Mouse (Mus musculus) MEL (cell line): Measurements from ENCODE around the gene Stra8. TPM values are rescaled to one million over a fixed set of nuclear protein-coding genes. Genes with fewer than 3 reads are reported as not detected.
A peak's percentile ranks its signal among the peaks of the same experiment; 100 is the strongest.

Experiments
- DNase-seq: peaks from one replicate; pipeline ENCODE4 v3.0.0; 2011; ENCODE audit warnings: low read depth, low spot score
- H3K27ac ChIP-seq: 2 replicates; pipeline ENCODE4 v1.5.1; 2012; ENCODE audit warnings: low read depth, mild to moderate bottlenecking, control low read depth, low read length, moderate library complexity; ENCODE audit not compliant: control insufficient read depth
- H3K27me3 ChIP-seq, 2 experiments: fragments of 150-350 bp in 1 of 2; sonication (generic) in 1 of 2; 2 replicates each; pipeline ENCODE4 v1.6.1; 2012; ENCODE audit warnings: low read length in 2 of 2, mild to moderate bottlenecking in 2 of 2, improper control_type of control experiment in 1 of 2, moderate library complexity in 1 of 2; ENCODE audit not compliant: insufficient read depth in 2 of 2, control insufficient read depth in 1 of 2
- H3K36me3 ChIP-seq, 2 experiments: 2 replicates each; pipeline ENCODE4 v1.6.1; 2012 to 2014; ENCODE audit warnings: low read length in 2 of 2, improper control_type of control experiment in 1 of 2, inconsistent platforms in 1 of 2, mild to moderate bottlenecking in 1 of 2; ENCODE audit not compliant: insufficient read depth in 2 of 2, control insufficient read depth in 1 of 2
- H3K4me1 ChIP-seq, 2 experiments: fragments of 150-350 bp in 1 of 2; sonication (generic) in 1 of 2; 2 replicates each; pipeline ENCODE4 v1.6.1; 2012; ENCODE audit warnings: low read length in 2 of 2, improper control_type of control experiment in 1 of 2, mild to moderate bottlenecking in 1 of 2; ENCODE audit not compliant: insufficient read depth in 2 of 2, control insufficient read depth in 1 of 2
- H3K4me3 ChIP-seq, 2 experiments: fragments of 150-350 bp in 1 of 2; sonication (generic) in 1 of 2; 2 replicates each; pipeline ENCODE4 v1.5.1; 2012; ENCODE audit warnings: low read depth in 2 of 2, low read length in 2 of 2, mild to moderate bottlenecking in 2 of 2, moderate library complexity in 2 of 2, control low read depth in 1 of 2, improper control_type of control experiment in 1 of 2; ENCODE audit not compliant: control insufficient read depth in 1 of 2, insufficient read depth in 1 of 2
- H3K79me2 ChIP-seq: 2 replicates; pipeline ENCODE4 v1.6.1; 2012; ENCODE audit warnings: mild to moderate bottlenecking, low read length, moderate library complexity; ENCODE audit not compliant: control insufficient read depth, poor library complexity, insufficient read depth
- H3K9ac ChIP-seq: 2 replicates; pipeline ENCODE4 v1.6.1; 2012; ENCODE audit warnings: low read depth, mild to moderate bottlenecking, control low read depth, low read length, moderate library complexity; ENCODE audit not compliant: control insufficient read depth, poor library complexity, severe bottlenecking
- H3K9me3 ChIP-seq: fragments of 150-350 bp; sonication (generic); replicated peaks from 2 replicates; pipeline ENCODE4 v1.6.1; 2012; ENCODE audit warnings: mild to moderate bottlenecking, low read length, improper control_type of control experiment, moderate library complexity; ENCODE audit not compliant: insufficient read depth
- BHLHE40 ChIP-seq: IDR thresholded peaks from 2 replicates; pipeline ENCODE4 v1.6.1; 2012; ENCODE audit warnings: low read depth, mild to moderate bottlenecking, inconsistent platforms, low read length, improper control_type of control experiment, borderline replicate concordance
- CHD2 ChIP-seq: IDR thresholded peaks from 2 replicates; pipeline ENCODE4 v1.6.1; 2011; ENCODE audit warnings: low read length, improper control_type of control experiment
- ELF1 ChIP-seq: IDR thresholded peaks from 2 replicates; pipeline ENCODE4 v1.6.1; 2014; ENCODE audit warnings: low read depth, mild to moderate bottlenecking, inconsistent platforms, low read length, improper control_type of control experiment, moderate library complexity
- EP300 ChIP-seq, 2 experiments: IDR thresholded peaks; 2 replicates each; pipeline ENCODE4 v1.6.1; 2011; ENCODE audit warnings: improper control_type of control experiment in 2 of 2, low read length in 2 of 2, low read depth in 1 of 2, mild to moderate bottlenecking in 1 of 2
- ETS1 ChIP-seq: IDR thresholded peaks from 2 replicates; pipeline ENCODE4 v1.6.1; 2012; ENCODE audit warnings: low read depth, mild to moderate bottlenecking, inconsistent platforms, low read length, improper control_type of control experiment, moderate library complexity
- GATA1 ChIP-seq: IDR thresholded peaks from 2 replicates; pipeline ENCODE4 v1.6.1; 2011; ENCODE audit warnings: low read depth, low read length, improper control_type of control experiment
- HCFC1 ChIP-seq: IDR thresholded peaks from 2 replicates; pipeline ENCODE4 v1.6.1; 2012; ENCODE audit warnings: low read depth, mild to moderate bottlenecking, inconsistent platforms, low read length, improper control_type of control experiment, moderate library complexity
- KAT2A ChIP-seq: conservative IDR thresholded peaks from 2 replicates; pipeline ENCODE4 v1.6.1; 2012; ENCODE audit warnings: low read depth, low read length, improper control_type of control experiment, inconsistent platforms
- MAX ChIP-seq: IDR thresholded peaks from 2 replicates; pipeline ENCODE4 v1.6.1; 2011; ENCODE audit warnings: low read length, improper control_type of control experiment
- MXI1 ChIP-seq: IDR thresholded peaks from 2 replicates; pipeline ENCODE4 v1.6.1; 2011; ENCODE audit warnings: mild to moderate bottlenecking, low read depth, low read length, improper control_type of control experiment
- MYC ChIP-seq: IDR thresholded peaks from 2 replicates; pipeline ENCODE4 v1.6.1; 2011; ENCODE audit warnings: low read depth, mild to moderate bottlenecking, low read length, improper control_type of control experiment, moderate library complexity
- NELFE ChIP-seq: IDR thresholded peaks from 2 replicates; pipeline ENCODE4 v1.6.1; 2011; ENCODE audit warnings: low read depth, low read length, improper control_type of control experiment
- NRF1 ChIP-seq: IDR thresholded peaks from 2 replicates; pipeline ENCODE4 v1.6.1; 2014; ENCODE audit warnings: low read depth, mild to moderate bottlenecking, inconsistent platforms, low read length, improper control_type of control experiment, moderate library complexity; ENCODE audit not compliant: poor library complexity, insufficient read depth, severe bottlenecking
- POLR2A ChIP-seq, 2 experiments: IDR thresholded peaks; 2 replicates each; pipeline ENCODE4 v1.6.1; 2011 to 2012; ENCODE audit warnings: low read length in 2 of 2, mild to moderate bottlenecking in 2 of 2, control low read depth in 1 of 2, improper control_type of control experiment in 1 of 2, low read depth in 1 of 2, moderate library complexity in 1 of 2; ENCODE audit not compliant: control insufficient read depth in 1 of 2, insufficient read depth in 1 of 2, poor library complexity in 1 of 2
- POLR2AphosphoS2 ChIP-seq: IDR thresholded peaks from 2 replicates; pipeline ENCODE4 v1.6.1; 2011; ENCODE audit warnings: low read length, improper control_type of control experiment
- POLR2AphosphoS5 ChIP-seq: IDR thresholded peaks from 2 replicates; pipeline ENCODE4 v1.6.1; 2012; ENCODE audit warnings: low read depth, borderline replicate concordance, mild to moderate bottlenecking, inconsistent platforms, low read length, moderate library complexity, mixed read lengths
- RCOR1 ChIP-seq: IDR thresholded peaks from 2 replicates; pipeline ENCODE4 v1.6.1; 2012; ENCODE audit warnings: low read depth, mild to moderate bottlenecking, inconsistent platforms, low read length, improper control_type of control experiment
- TBP ChIP-seq: IDR thresholded peaks from 2 replicates; pipeline ENCODE4 v1.8.0; 2011; ENCODE audit warnings: low read depth, low read length, improper control_type of control experiment
- TCF12 ChIP-seq: IDR thresholded peaks from 2 replicates; pipeline ENCODE4 v1.6.1; 2014; ENCODE audit warnings: low read depth, mild to moderate bottlenecking, inconsistent platforms, low read length, improper control_type of control experiment, moderate library complexity
- USF2 ChIP-seq, 2 experiments: IDR thresholded peaks; 2 replicates each; pipeline ENCODE4 v1.6.1; 2011 to 2012; ENCODE audit warnings: improper control_type of control experiment in 2 of 2, low read length in 2 of 2, borderline replicate concordance in 1 of 2, inconsistent platforms in 1 of 2, low read depth in 1 of 2, mild to moderate bottlenecking in 1 of 2; ENCODE audit not compliant: insufficient read depth in 1 of 2
- ZC3H11A ChIP-seq: IDR thresholded peaks from 2 replicates; pipeline ENCODE4 v1.6.1; 2012; ENCODE audit warnings: low read depth, mild to moderate bottlenecking, inconsistent platforms, low read length, improper control_type of control experiment
- ZKSCAN1 ChIP-seq: IDR thresholded peaks from 2 replicates; pipeline ENCODE4 v1.6.1; 2012; ENCODE audit warnings: low read depth, mild to moderate bottlenecking, inconsistent platforms, low read length, improper control_type of control experiment, moderate library complexity
- ZNF384 ChIP-seq: IDR thresholded peaks from 2 replicates; pipeline ENCODE4 v1.6.1; 2012; ENCODE audit warnings: low read depth, mild to moderate bottlenecking, inconsistent platforms, low read length, improper control_type of control experiment
- polyA plus RNA-seq, 2 experiments: library from polyadenylated mRNA; stranded (reverse) in 1 of 2; unstranded in 1 of 2; fragments of >175 nt in 1 of 2; fragments of >200 nt in 1 of 2; gene quantifications; 2 replicates each; pipeline versions ENCODE4 v1.2.1 to v1.2.4; 2012; ENCODE audit warnings: low replicate concordance in 2 of 2, low read depth in 1 of 2; ENCODE audit not compliant: insufficient read length in 2 of 2, insufficient read depth in 1 of 2, missing spikeins in 1 of 2
- total RNA-seq: library from RNA; depleted of rRNA; stranded (reverse); fragments of 300-350 nt; gene quantifications from 2 replicates; pipeline ENCODE4 v1.2.3, GENCODE M21; 2012; rRNA removed

Stra8 gene
- total RNA-seq = not detected in 2 replicates
- not detected for polyA plus RNA-seq

DNA sequence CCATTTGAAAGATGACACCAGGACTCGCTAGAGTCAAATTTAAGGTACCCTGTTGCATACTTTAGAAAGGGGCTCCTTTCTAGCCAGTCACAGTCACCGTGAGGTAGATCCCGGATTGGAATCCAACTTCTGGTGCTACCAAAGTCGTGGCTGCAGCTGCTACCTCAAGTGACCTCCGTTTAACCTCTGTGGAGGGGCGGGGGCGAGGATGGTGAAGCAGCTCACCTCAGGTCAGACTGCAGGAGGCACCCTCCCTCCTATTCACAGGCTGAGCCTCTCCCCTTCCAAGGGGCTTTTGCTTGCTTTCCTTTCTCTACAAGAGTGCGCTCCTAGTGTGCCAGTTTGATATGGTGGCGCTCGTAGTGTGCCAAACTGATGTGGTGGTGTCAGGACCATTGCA is at the start of gene Stra8:
TSS of gene Stra8 (plus strand) at position 208 of the 400 bp plus-strand sequence.
- no peak for DNase-seq
- no peaks in the 10 kb centered on the region for H3K36me3 ChIP-seq
- no peaks in the 10 kb centered on the region for H3K79me2 ChIP-seq
- no peaks in the 10 kb centered on the region for H3K9me3 ChIP-seq
- no peaks in the 10 kb centered on the region for H3K4me1 ChIP-seq
- TF ChIP-seq TCF12 (no peak), KAT2A (no peak), EP300 (IDR thresholded peaks at IDR 0.05; ENCODE audit: low read depth in 1 of 2, low read length in 2 of 2) (no peak), MXI1 (no peak), ETS1 (no peak), ZKSCAN1 (no peak), POLR2A (IDR thresholded peaks at IDR 0.05; ENCODE audit: control insufficient read depth in 1 of 2, insufficient read depth in 1 of 2, low read depth in 1 of 2, low read length in 2 of 2, poor library complexity in 1 of 2) (no peak), TBP (no peak), MYC (no peak), ZNF384 (no peak), CHD2 (no peak), ELF1 (no peak), ZC3H11A (no peak), NRF1 (no peak), GATA1 (no peak)
- TF ChIP-seq, all 39 proteins: peak for 0
- H3K27ac ChIP-seq = no peak within 1 kb of the TSS
- H3K27me3 ChIP-seq = no peaks in the 10 kb centered on the region; a peak in 2 of 4 replicates
- no peak within 1 kb of the TSS for H3K4me3 ChIP-seq
- no peak within 1 kb of the TSS for H3K9ac ChIP-seq

DNA sequence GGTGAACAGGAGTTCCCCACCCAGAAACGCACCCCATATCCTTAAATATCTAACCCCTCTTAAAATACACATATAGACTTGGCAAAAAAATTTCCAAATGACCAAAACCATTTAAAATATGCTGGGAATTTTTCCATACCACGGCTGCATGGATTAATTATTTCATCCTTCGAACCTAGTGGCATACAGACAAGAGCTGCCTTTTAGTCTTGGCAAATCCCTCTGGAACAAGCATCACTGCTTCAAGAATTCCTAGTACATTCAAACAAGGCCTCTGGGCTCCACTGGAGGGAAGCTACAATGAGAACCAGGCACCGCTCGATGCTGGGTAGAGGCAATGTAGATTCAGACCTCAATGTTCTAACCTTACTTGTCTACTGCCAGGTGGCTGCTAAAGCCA is 49.2 kb upstream of the Stra8 start:
- Histone ChIP-seq H3K27me3 (no peaks in the 10 kb centered on the region), H3K4me3 (no peak overlapping the region; a peak in 1 of 4 replicates), H3K36me3 (peaks cover 0 to 54% of the 10 kb centered on the region in 2 experiments; a peak in 2 of 4 replicates), H3K79me2 (peaks cover 7% of the 10 kb centered on the region; the same call in 1 of the 2 replicates), H3K9me3 (no peaks in the 10 kb centered on the region), H3K9ac (peak overlapping the region; percentile 71), H3K27ac (peak overlapping the region; percentile 95), H3K4me1 (peaks cover 18 to 68% of the 10 kb centered on the region in 2 experiments)
- TF ChIP-seq HCFC1 (no peak), EP300 (IDR thresholded peaks at IDR 0.05; ENCODE audit: low read depth in 1 of 2, low read length in 2 of 2) (no peak), ZKSCAN1 (no peak), ETS1 (no peak), MAX (no peak), MXI1 (no peak), POLR2AphosphoS2 (no peak), POLR2AphosphoS5 (no peak), NRF1 (no peak), RCOR1 (no peak), USF2 (IDR thresholded peaks at IDR 0.05; ENCODE audit: borderline replicate concordance in 1 of 2, insufficient read depth in 1 of 2, low read depth in 1 of 2, low read length in 2 of 2) (no peak), NELFE (no peak), BHLHE40 (no peak)
- DNase-seq = no peak
